Mouse (Mus musculus) heart, embryonic 12.5 days (tissue): ENCODE measurements around the gene Arap1. TPM values are rescaled to one million over a fixed set of nuclear protein-coding genes. Genes with fewer than 3 reads are reported as not detected.
A peak's percentile ranks its signal among the peaks of the same experiment; 100 is the strongest.

Experiments used
- ATAC-seq: fragments of 200-750 bp; cut with Nextera tagmentation; 2 replicates; pipeline ENCODE4 v1.8.0; 2017; ENCODE audit warnings: moderate TSS enrichment, moderate library complexity; ENCODE audit not compliant: insufficient number of reproducible peaks, low FRiP score
- H3K27ac ChIP-seq: fragments of 300-500 bp; sonication (generic); 2 replicates; pipeline ENCODE4 v1.5.1; 2016; ENCODE audit warnings: mild to moderate bottlenecking, moderate library complexity; ENCODE audit not compliant: poor library complexity, severe bottlenecking
- H3K27me3 ChIP-seq: fragments of 300-500 bp; sonication (generic); replicated peaks from 2 replicates; pipeline ENCODE4 v1.6.1; 2016; ENCODE audit warnings: mild to moderate bottlenecking, moderate library complexity
- H3K36me3 ChIP-seq: fragments of 300-500 bp; sonication (generic); 2 replicates; pipeline ENCODE4 v1.6.1; 2016; ENCODE audit warnings: mild to moderate bottlenecking, moderate library complexity
- H3K4me1 ChIP-seq: fragments of 300-500 bp; sonication (generic); replicated peaks from 2 replicates; pipeline ENCODE4 v1.6.1; 2016; ENCODE audit warnings: mild to moderate bottlenecking
- H3K4me2 ChIP-seq: fragments of 300-500 bp; sonication (generic); 2 replicates; pipeline ENCODE4 v1.6.1; 2016; ENCODE audit warnings: mild to moderate bottlenecking, moderate library complexity
- H3K4me3 ChIP-seq: fragments of 300-500 bp; sonication (generic); 2 replicates; pipeline ENCODE4 v1.5.1; 2016; ENCODE audit warnings: mild to moderate bottlenecking
- H3K9ac ChIP-seq: fragments of 300-500 bp; sonication (generic); 2 replicates; pipeline ENCODE4 v1.6.1; 2016; ENCODE audit warnings: mild to moderate bottlenecking, moderate library complexity
- H3K9me3 ChIP-seq: fragments of 300-500 bp; sonication (generic); replicated peaks from 2 replicates; pipeline ENCODE4 v1.6.1; 2016; ENCODE audit warnings: mild to moderate bottlenecking, moderate library complexity
- WGBS: fragments of 180-500 bp; shearing (Covaris S2); methylation state at CpG from one replicate; pipeline ENCODE4 v1.1.7; 2016; 5-methylcytosine and 5-hydroxymethylcytosine counted together
- polyA plus RNA-seq: library from polyadenylated mRNA; unstranded; fragments of >200 nt; fragmentation: Nextera tagmentation; extraction: Ambion mirVana; gene quantifications from 2 replicates; pipeline ENCODE4 v1.2.1, GENCODE M21; 2016

Arap1 gene
- polyA plus RNA-seq, 1 experiment from 2014 or later = 19.9 TPM

GRCm38 (mm10) chr7:101344892-101345291, 3.0 kb upstream of the Arap1 start:
- no peaks in the 10 kb centered on the region for H3K36me3 ChIP-seq
- no peak for ATAC-seq
- no peaks in the 10 kb centered on the region for H3K9me3 ChIP-seq
- H3K27me3 ChIP-seq = peaks cover 41% of the 10 kb centered on the region
- no peak overlapping the region for H3K4me3 ChIP-seq
- no peak overlapping the region for H3K4me2 ChIP-seq
- H3K27ac ChIP-seq = no peak overlapping the region
- H3K9ac ChIP-seq = no peak overlapping the region; the same call in 1 of the 2 replicates
- WGBS = 47% methylated on average over 4 of the region's 4 CpGs
- H3K4me1 ChIP-seq = peaks cover 73% of the 10 kb centered on the region

- H3K27me3 ChIP-seq = peaks cover 53% of the 10 kb centered on the region
- no peak overlapping the region for H3K9ac ChIP-seq
- no peaks in the 10 kb centered on the region for H3K9me3 ChIP-seq
- WGBS = 54% methylated on average over 2 of the region's 2 CpGs
- H3K4me1 ChIP-seq = peaks cover 60% of the 10 kb centered on the region
- no peaks in the 10 kb centered on the region for H3K36me3 ChIP-seq
- H3K27ac ChIP-seq = no peak overlapping the region
- ATAC-seq = no peak
- no peak overlapping the region for H3K4me2 ChIP-seq
- no peak overlapping the region for H3K4me3 ChIP-seq
Observed at GRCm38 (mm10) chr7:101346991-101347390, 876 bp upstream of the Arap1 start.

- Histone ChIP-seq H3K4me1 (peaks cover 47% of the 10 kb centered on the region), H3K9me3 (no peaks in the 10 kb centered on the region), H3K4me3 (peak overlapping the region; percentile 58), H3K9ac (peak overlapping the region; percentile 64), H3K36me3 (no peaks in the 10 kb centered on the region), H3K4me2 (peak overlapping the region; percentile 91), H3K27me3 (peaks cover 54% of the 10 kb centered on the region), H3K27ac (no peak overlapping the region)
- 0 out of 2 replicates have a peak, but pooled peaks have one; percentile 1 for ATAC-seq
- WGBS = 3% methylated on average over 13 of the region's 13 CpGs
Observed at GRCm38 (mm10) chr7:101348312-101348711, 445 bp downstream of the Arap1 start.

GRCm38 (mm10) chr7:101349861-101350260, 2.0 kb downstream of the Arap1 start:
- ATAC-seq = no peak
- Histone ChIP-seq H3K9me3 (no peaks in the 10 kb centered on the region), H3K27me3 (peaks cover 48% of the 10 kb centered on the region), H3K27ac (no peak overlapping the region), H3K4me1 (peaks cover 39% of the 10 kb centered on the region), H3K36me3 (no peaks in the 10 kb centered on the region), H3K4me3 (no peak overlapping the region), H3K4me2 (peak overlapping the region; percentile 91; the same call in 1 of the 2 replicates), H3K9ac (no peak overlapping the region)
- WGBS = 40% methylated on average over 2 of the region's 2 CpGs

- no peak overlapping the region for H3K4me2 ChIP-seq
- H3K4me3 ChIP-seq = no peak overlapping the region
- 74% methylated on average over 4 of the region's 4 CpGs for WGBS
- no peaks in the 10 kb centered on the region for H3K9me3 ChIP-seq
- H3K9ac ChIP-seq = no peak overlapping the region
- H3K27ac ChIP-seq = no peak overlapping the region
- no peak for ATAC-seq
- no peaks in the 10 kb centered on the region for H3K36me3 ChIP-seq
- H3K27me3 ChIP-seq = peaks cover 35% of the 10 kb centered on the region
- peaks cover 36% of the 10 kb centered on the region for H3K4me1 ChIP-seq
Observed at GRCm38 (mm10) chr7:101352404-101352803, 4.5 kb downstream of the Arap1 start.

- no peak overlapping the region for H3K27ac ChIP-seq
- H3K9ac ChIP-seq = peak overlapping the region; percentile 17; the same call in 1 of the 2 replicates
- no peaks in the 10 kb centered on the region for H3K9me3 ChIP-seq
- peaks cover 25% of the 10 kb centered on the region for H3K27me3 ChIP-seq
- no peak for ATAC-seq
- no peak overlapping the region for H3K4me2 ChIP-seq
- no peaks in the 10 kb centered on the region for H3K36me3 ChIP-seq
- no peak overlapping the region for H3K4me3 ChIP-seq
- WGBS = 51% methylated on average over 5 of the region's 5 CpGs
- H3K4me1 ChIP-seq = peaks cover 21% of the 10 kb centered on the region
Observed at GRCm38 (mm10) chr7:101354423-101354822, 6.6 kb downstream of the Arap1 start.

GRCm38 (mm10) chr7:101355551-101356100, 7.8 kb downstream of the Arap1 start:
- no peak overlapping the region for H3K9ac ChIP-seq
- H3K36me3 ChIP-seq = no peaks in the 10 kb centered on the region
- no peaks in the 10 kb centered on the region for H3K9me3 ChIP-seq
- peaks cover 22% of the 10 kb centered on the region for H3K4me1 ChIP-seq
- no peak overlapping the region for H3K27ac ChIP-seq
- H3K27me3 ChIP-seq = peaks cover 15% of the 10 kb centered on the region
- H3K4me3 ChIP-seq = no peak overlapping the region
- H3K4me2 ChIP-seq = no peak overlapping the region
- ATAC-seq = no peak
- WGBS = 83% methylated on average over 6 of the region's 6 CpGs

- Histone ChIP-seq H3K4me3 (no peak overlapping the region), H3K9ac (no peak overlapping the region), H3K36me3 (no peaks in the 10 kb centered on the region), H3K4me1 (peaks cover 24% of the 10 kb centered on the region), H3K27me3 (peaks cover 7% of the 10 kb centered on the region), H3K9me3 (no peaks in the 10 kb centered on the region), H3K27ac (no peak overlapping the region), H3K4me2 (no peak overlapping the region)
- no peak for ATAC-seq
- WGBS = 53% methylated on average over 3 of the region's 3 CpGs
Observed at GRCm38 (mm10) chr7:101356868-101357267, 9.0 kb downstream of the Arap1 start.

GRCm38 (mm10) chr7:101360406-101360805, 12.5 kb downstream of the Arap1 start:
- H3K4me1 ChIP-seq = peaks cover 24% of the 10 kb centered on the region
- no peak overlapping the region for H3K4me2 ChIP-seq
- WGBS = 64% methylated on average over 3 of the region's 3 CpGs
- no peak for ATAC-seq
- no peaks in the 10 kb centered on the region for H3K27me3 ChIP-seq
- no peaks in the 10 kb centered on the region for H3K36me3 ChIP-seq
- H3K27ac ChIP-seq = no peak overlapping the region
- H3K9ac ChIP-seq = no peak overlapping the region
- H3K4me3 ChIP-seq = no peak overlapping the region
- no peaks in the 10 kb centered on the region for H3K9me3 ChIP-seq

GRCm38 (mm10) chr7:101361021-101361420, 13.2 kb downstream of the Arap1 start:
- Histone ChIP-seq H3K27ac (no peak overlapping the region), H3K9me3 (no peaks in the 10 kb centered on the region), H3K4me2 (no peak overlapping the region), H3K9ac (no peak overlapping the region), H3K27me3 (no peaks in the 10 kb centered on the region), H3K4me1 (peaks cover 24% of the 10 kb centered on the region), H3K4me3 (no peak overlapping the region), H3K36me3 (no peaks in the 10 kb centered on the region)
- no peak for ATAC-seq
- 74% methylated on average over 4 of the region's 4 CpGs for WGBS

GRCm38 (mm10) chr7:101361767-101362166, 13.9 kb downstream of the Arap1 start:
- no peak for ATAC-seq
- Histone ChIP-seq H3K4me2 (no peak overlapping the region), H3K27me3 (no peaks in the 10 kb centered on the region), H3K4me3 (no peak overlapping the region), H3K27ac (no peak overlapping the region), H3K9me3 (no peaks in the 10 kb centered on the region), H3K9ac (no peak overlapping the region), H3K36me3 (no peaks in the 10 kb centered on the region), H3K4me1 (peaks cover 18% of the 10 kb centered on the region)
- WGBS = 66% methylated on average over 4 of the region's 4 CpGs

GRCm38 (mm10) chr7:101362791-101363191, 14.9 kb downstream of the Arap1 start:
- Histone ChIP-seq H3K27me3 (no peaks in the 10 kb centered on the region), H3K4me1 (peaks cover 13% of the 10 kb centered on the region; the same call in 1 of the 2 replicates), H3K9ac (no peak overlapping the region), H3K4me2 (no peak overlapping the region), H3K4me3 (no peak overlapping the region), H3K36me3 (no peaks in the 10 kb centered on the region), H3K27ac (no peak overlapping the region), H3K9me3 (no peaks in the 10 kb centered on the region)
- ATAC-seq = no peak
- WGBS = 65% methylated on average over 5 of the region's 5 CpGs
